ENCODE assay signal across 28 mouse cellular contexts in the genomic region with DNA sequence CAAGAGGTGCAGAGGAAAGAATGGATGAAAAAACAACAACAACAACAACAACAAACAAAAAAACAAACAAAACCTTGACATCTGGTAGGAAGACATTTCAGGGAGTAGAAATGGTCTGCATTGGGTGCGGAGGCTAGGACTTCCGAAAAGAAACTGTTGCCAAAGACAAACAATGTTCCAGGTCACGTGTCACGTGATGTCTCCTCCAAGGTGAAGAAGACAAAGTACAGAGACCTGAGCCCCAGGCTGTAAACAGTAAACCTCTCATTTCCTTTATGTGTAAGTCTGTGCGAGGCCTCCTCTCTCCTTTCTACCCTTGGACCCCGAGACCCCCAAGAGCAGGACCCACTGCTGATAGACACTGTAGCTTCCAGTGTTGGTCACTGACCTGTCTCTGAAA.
A peak's percentile ranks its signal among the peaks of the same experiment; 100 is the strongest.
DNase-seq lines count a peak whose midpoint lies in the region; TF ChIP-seq lines count a peak whose summit lies in the region.
"Had no signal": no experiment of that assay in that cellular context is flagged by ENCODE, and none has a peak within 500 bp of the region (broad histone marks: within the 10 kb centered on the region; RNA-seq: fewer than 3 reads in every experiment).

No protein-coding gene starts in this region.

- peaks cover 2% of the 10 kb centered on the region; the same call in 1 of the 2 replicates for H3K4me1 ChIP-seq in kidney, adult 2 months (ENCODE audit: control insufficient read depth, insufficient read depth, low read length)
- peaks cover 4% of the 10 kb centered on the region; the same call in 1 of the 2 replicates for H3K4me1 ChIP-seq in testis, adult 2 months (ENCODE audit: control insufficient read depth, insufficient read depth, low read length)
- H3K4me1 ChIP-seq: embryonic facial prominence, embryonic 10.5 days; embryonic facial prominence, embryonic 13.5 days; forebrain, embryonic 12.5 days; forebrain, embryonic 15.5 days; heart, embryonic 15.5 days; hindbrain, embryonic 10.5 days; hindbrain, embryonic 13.5 days had no signal

- no peak overlapping the region for H3K27ac ChIP-seq in kidney, adult 2 months (ENCODE audit: insufficient read depth, low read depth, low read length)
- peak overlapping the region; percentile 52 for H3K27ac ChIP-seq in testis, adult 2 months (ENCODE audit: control insufficient read depth, insufficient read depth, low read depth, low read length)
- H3K27ac ChIP-seq: embryonic facial prominence, embryonic 10.5 days; embryonic facial prominence, embryonic 13.5 days; forebrain, embryonic 12.5 days; forebrain, embryonic 15.5 days; heart, embryonic 15.5 days; hindbrain, embryonic 10.5 days; hindbrain, embryonic 13.5 days had no signal

- TF ChIP-seq POLR2A in kidney, adult 2 months (IDR thresholded peaks at IDR 0.05; ENCODE audit: low read depth, low read length) = no peak
- no peak for TF ChIP-seq POLR2A in testis, adult 2 months (IDR thresholded peaks at IDR 0.05; ENCODE audit: control insufficient read depth, low read depth, low read length)

- DNase-seq in kidney, adult 2 months = peak; percentile 30
- no peak for DNase-seq in kidney, adult 18-20 months
- DNase-seq in testis, postnatal 10 days (ENCODE audit: low spot score) = no peak
- peak; percentile 34 for DNase-seq in testis, postnatal 14 days (ENCODE audit: low spot score)
- DNase-seq in Muller cell, postnatal 12 days (ENCODE audit: inconsistent ontology term) = no peak
- DNase-seq in layer of hippocampus, adult 9-10 months (ENCODE audit: low spot score) = no peak
- DNase-seq: adrenal gland, postnatal 10 days; adrenal gland, postnatal 36 days; cerebellum, adult 18-20 months; cerebellum, adult 9-11 months; cerebellum, postnatal 36 days; embryo, embryonic 11 days; gastrocnemius, postnatal 25 days; heart, adult 18-20 months; heart, postnatal 10 days; heart, postnatal 36 days had no signal

- 78% methylated on average over 6 of the region's 6 CpGs for WGBS in kidney, adult 2 months

- no peak for TF ChIP-seq CTCF in kidney, adult 2 months (conservative IDR thresholded peaks at IDR 0.05; ENCODE audit: insufficient read depth, insufficient read length, low read depth, low read length)
- no peak for TF ChIP-seq CTCF in testis, adult 2 months (IDR thresholded peaks at IDR 0.05; ENCODE audit: control insufficient read depth, insufficient read depth, insufficient replicate concordance, low read depth, low read length)

- H3K4me3 ChIP-seq in kidney, adult 2 months (ENCODE audit: insufficient read depth, low read depth, low read length) = no peak overlapping the region
- no peak overlapping the region for H3K4me3 ChIP-seq in testis, adult 2 months (ENCODE audit: control insufficient read depth, low read depth, low read length)
- H3K4me3 ChIP-seq: embryonic facial prominence, embryonic 10.5 days; embryonic facial prominence, embryonic 13.5 days; erythroblast, embryonic 14.5 days; forebrain, embryonic 12.5 days; forebrain, embryonic 15.5 days; heart, embryonic 12.5 days; heart, embryonic 15.5 days; hindbrain, embryonic 10.5 days; hindbrain, embryonic 13.5 days had no signal

- no peaks in the 10 kb centered on the region for H3K36me3 ChIP-seq in kidney, adult 2 months (ENCODE audit: control insufficient read depth, insufficient read depth, low read length)
- no peaks in the 10 kb centered on the region for H3K36me3 ChIP-seq in testis, adult 2 months (ENCODE audit: control insufficient read depth, insufficient read depth, low read length)
- H3K36me3 ChIP-seq: embryonic facial prominence, embryonic 10.5 days; embryonic facial prominence, embryonic 13.5 days; forebrain, embryonic 12.5 days; forebrain, embryonic 15.5 days; G1E; heart, embryonic 12.5 days; heart, embryonic 15.5 days; hindbrain, embryonic 10.5 days; hindbrain, embryonic 13.5 days had no signal

- no peaks in the 10 kb centered on the region for H3K27me3 ChIP-seq in kidney, adult 2 months (replicated peaks; ENCODE audit: control insufficient read depth, insufficient read depth, low read length)
- H3K27me3 ChIP-seq in testis, adult 2 months (ENCODE audit: control insufficient read depth, insufficient read depth, low read length) = no peaks in the 10 kb centered on the region
- H3K27me3 ChIP-seq: CH12.LX; embryonic facial prominence, embryonic 13.5 days; forebrain, embryonic 12.5 days; forebrain, embryonic 15.5 days; heart, embryonic 12.5 days; heart, embryonic 15.5 days; hindbrain, embryonic 13.5 days had no signal

Comparison
In these comparisons a context has a peak if more than half of its experiments do, and no peak if none do; other contexts are left out.
1. DNase-seq: peak in kidney, adult 2 months (single experiment) and testis, postnatal 14 days (single experiment); none in kidney, adult 18-20 months (single experiment), testis, postnatal 10 days (single experiment), Muller cell, postnatal 12 days (single experiment) and layer of hippocampus, adult 9-10 months (single experiment).